Mouse (Mus musculus): ENCODE data around the gene Fat3. TPM values are rescaled to one million over a fixed set of nuclear protein-coding genes. Genes with fewer than 3 reads are reported as not detected.

The Fat3 gene
- polyA plus RNA-seq, 1 experiment, result not detected

- Histone ChIP-seq H3K4me1 (ENCODE audit: control insufficient read depth, insufficient read depth, low read length) (no peaks in the 10 kb centered on the region), H3K4me3 (replicated peaks; ENCODE audit: control insufficient read depth, low read depth, low read length) (no peak overlapping the region), H3K27ac (ENCODE audit: control insufficient read depth, insufficient read depth, low read depth, low read length, poor library complexity) (no peak overlapping the region)
- TF ChIP-seq POLR2A (IDR thresholded peaks at IDR 0.05; ENCODE audit: borderline replicate concordance, control insufficient read depth, low read depth, low read length) (no peak), CTCF (IDR thresholded peaks at IDR 0.05; ENCODE audit: control insufficient read depth, insufficient read depth, low read length) (no peak)
- WGBS, result 51% methylated on average over 2 of the region's 2 CpGs
Observed at GRCm38 (mm10) chr9:15941818-15942217, 559.3 kb downstream of the Fat3 start.

- TF ChIP-seq CTCF (IDR thresholded peaks at IDR 0.05; ENCODE audit: control insufficient read depth, insufficient read depth, low read length), result no peak
- TF ChIP-seq POLR2A (IDR thresholded peaks at IDR 0.05; ENCODE audit: borderline replicate concordance, control insufficient read depth, low read depth, low read length), result no peak
- Histone ChIP-seq H3K4me1 (ENCODE audit: control insufficient read depth, insufficient read depth, low read length) (no peaks in the 10 kb centered on the region), H3K4me3 (replicated peaks; ENCODE audit: control insufficient read depth, low read depth, low read length) (no peak overlapping the region), H3K27ac (ENCODE audit: control insufficient read depth, insufficient read depth, low read depth, low read length, poor library complexity) (no peak overlapping the region)
- 54% methylated on average over 7 of the region's 7 CpGs for WGBS
Observed at GRCm38 (mm10) chr9:15940933-15941673, 560.0 kb downstream of the Fat3 start.

- TF ChIP-seq POLR2A (IDR thresholded peaks at IDR 0.05; ENCODE audit: borderline replicate concordance, control insufficient read depth, low read depth, low read length) (no peak), CTCF (IDR thresholded peaks at IDR 0.05; ENCODE audit: control insufficient read depth, insufficient read depth, low read length) (no peak)
Observed at GRCm38 (mm10) chr9:15939594-15939993, 561.5 kb downstream of the Fat3 start.

GRCm38 (mm10) chr9:15937837-15938514 lies 563.1 kb downstream of the Fat3 start:
- no peaks in the 10 kb centered on the region for H3K4me1 ChIP-seq (ENCODE audit: control insufficient read depth, insufficient read depth, low read length)
- H3K27ac ChIP-seq (ENCODE audit: control insufficient read depth, insufficient read depth, low read depth, low read length, poor library complexity), result no peak overlapping the region
- 64% methylated on average over 28 of the region's 28 CpGs for WGBS
- TF ChIP-seq POLR2A (IDR thresholded peaks at IDR 0.05; ENCODE audit: borderline replicate concordance, control insufficient read depth, low read depth, low read length), result no peak
- no peak for TF ChIP-seq CTCF (IDR thresholded peaks at IDR 0.05; ENCODE audit: control insufficient read depth, insufficient read depth, low read length)
- H3K4me3 ChIP-seq (replicated peaks; ENCODE audit: control insufficient read depth, low read depth, low read length), result no peak overlapping the region

More at GRCm38 (mm10) chr9:15939594-15939993, 561.5 kb downstream of the Fat3 start:
- Histone ChIP-seq H3K4me1 (ENCODE audit: control insufficient read depth, insufficient read depth, low read length) (no peaks in the 10 kb centered on the region), H3K4me3 (replicated peaks; ENCODE audit: control insufficient read depth, low read depth, low read length) (no peak overlapping the region), H3K27ac (ENCODE audit: control insufficient read depth, insufficient read depth, low read depth, low read length, poor library complexity) (no peak overlapping the region)
- WGBS, result 35% methylated on average over 2 of the region's 2 CpGs

- WGBS, result 47% methylated on average over 5 of the region's 5 CpGs
- Histone ChIP-seq H3K4me3 (replicated peaks; ENCODE audit: control insufficient read depth, low read depth, low read length) (no peak overlapping the region), H3K27ac (ENCODE audit: control insufficient read depth, insufficient read depth, low read depth, low read length, poor library complexity) (no peak overlapping the region), H3K4me1 (ENCODE audit: control insufficient read depth, insufficient read depth, low read length) (no peaks in the 10 kb centered on the region)
- no peak for TF ChIP-seq CTCF (IDR thresholded peaks at IDR 0.05; ENCODE audit: control insufficient read depth, insufficient read depth, low read length)
- no peak for TF ChIP-seq POLR2A (IDR thresholded peaks at IDR 0.05; ENCODE audit: borderline replicate concordance, control insufficient read depth, low read depth, low read length)
Observed at GRCm38 (mm10) chr9:15930928-15931443, 570.1 kb downstream of the Fat3 start.

GRCm38 (mm10) chr9:15928331-15928730 lies 572.8 kb downstream of the Fat3 start:
- Histone ChIP-seq H3K4me1 (ENCODE audit: control insufficient read depth, insufficient read depth, low read length) (no peaks in the 10 kb centered on the region), H3K27ac (ENCODE audit: control insufficient read depth, insufficient read depth, low read depth, low read length, poor library complexity) (no peak overlapping the region), H3K4me3 (replicated peaks; ENCODE audit: control insufficient read depth, low read depth, low read length) (no peak overlapping the region)
- no peak for TF ChIP-seq CTCF (IDR thresholded peaks at IDR 0.05; ENCODE audit: control insufficient read depth, insufficient read depth, low read length)
- no peak for TF ChIP-seq POLR2A (IDR thresholded peaks at IDR 0.05; ENCODE audit: borderline replicate concordance, control insufficient read depth, low read depth, low read length)
- 67% methylated on average over 2 of the region's 2 CpGs for WGBS

- Histone ChIP-seq H3K27ac (ENCODE audit: control insufficient read depth, insufficient read depth, low read depth, low read length, poor library complexity) (no peak overlapping the region), H3K4me3 (replicated peaks; ENCODE audit: control insufficient read depth, low read depth, low read length) (no peak overlapping the region), H3K4me1 (ENCODE audit: control insufficient read depth, insufficient read depth, low read length) (no peaks in the 10 kb centered on the region)
- TF ChIP-seq CTCF (IDR thresholded peaks at IDR 0.05; ENCODE audit: control insufficient read depth, insufficient read depth, low read length) (no peak), POLR2A (IDR thresholded peaks at IDR 0.05; ENCODE audit: borderline replicate concordance, control insufficient read depth, low read depth, low read length) (no peak)
- 39% methylated on average over 5 of the region's 5 CpGs for WGBS
Observed at GRCm38 (mm10) chr9:15927378-15928083, 573.6 kb downstream of the Fat3 start.

- Histone ChIP-seq H3K27ac (ENCODE audit: control insufficient read depth, insufficient read depth, low read depth, low read length, poor library complexity) (no peak overlapping the region), H3K4me3 (replicated peaks; ENCODE audit: control insufficient read depth, low read depth, low read length) (no peak overlapping the region), H3K4me1 (ENCODE audit: control insufficient read depth, insufficient read depth, low read length) (no peaks in the 10 kb centered on the region)
- TF ChIP-seq CTCF (IDR thresholded peaks at IDR 0.05; ENCODE audit: control insufficient read depth, insufficient read depth, low read length) (no peak), POLR2A (IDR thresholded peaks at IDR 0.05; ENCODE audit: borderline replicate concordance, control insufficient read depth, low read depth, low read length) (no peak)
- 85% methylated on average over 5 of the region's 5 CpGs for WGBS
Observed at GRCm38 (mm10) chr9:15925237-15925636, 575.8 kb downstream of the Fat3 start.

Measured in bone marrow, adult 2 months (tissue).